Mouse (Mus musculus) activated CD4-positive, CD25-positive, alpha-beta regulatory T cell, adult 4 months (primary cell): ENCODE results near the gene Adcy9. TPM values are rescaled to one million over a fixed set of nuclear protein-coding genes. Genes with fewer than 3 reads are reported as not detected.

ENCODE experiments used
- ATAC-seq: one replicate; pipeline ENCODE4 v1.8.0; 2017
- polyA plus RNA-seq, 2 experiments: library from polyadenylated mRNA; unstranded; fragments of 100-300 nt; shearing (Covaris generic); gene quantifications; one replicate each; pipeline ENCODE4 v1.2.1; 2017

Gene Adcy9
- polyA plus RNA-seq, 2 experiments from 2014 or later, result 0.36 to 0.40 TPM

GRCm38 (mm10) chr16:4418776-4419545 is 1.3 kb downstream of the Adcy9 start:
- ATAC-seq, result no peak

- no peak for ATAC-seq
These were observed 2.2 kb downstream of the Adcy9 start for GRCm38 (mm10) chr16:4418072-4418471.

- ATAC-seq, result no peak
These were observed 2.8 kb downstream of the Adcy9 start for GRCm38 (mm10) chr16:4417455-4417854.

GRCm38 (mm10) chr16:4414881-4415585 is 5.3 kb downstream of the Adcy9 start:
- no peak for ATAC-seq

- no peak for ATAC-seq
These were observed 6.1 kb downstream of the Adcy9 start for GRCm38 (mm10) chr16:4413988-4414880.

- no peak for ATAC-seq
These were observed 7.0 kb downstream of the Adcy9 start for GRCm38 (mm10) chr16:4413301-4413700.

- ATAC-seq, result no peak
These were observed 8.0 kb downstream of the Adcy9 start for GRCm38 (mm10) chr16:4412298-4412697.

GRCm38 (mm10) chr16:4411296-4411695 is 9.0 kb downstream of the Adcy9 start:
- ATAC-seq, result no peak

- no peak for ATAC-seq
These were observed 12.8 kb downstream of the Adcy9 start for GRCm38 (mm10) chr16:4407536-4407935.

GRCm38 (mm10) chr16:4406706-4407105 is 13.6 kb downstream of the Adcy9 start:
- ATAC-seq, result no peak

GRCm38 (mm10) chr16:4406047-4406586 is 14.2 kb downstream of the Adcy9 start:
- ATAC-seq, result no peak

GRCm38 (mm10) chr16:4404933-4405761 is 15.2 kb downstream of the Adcy9 start:
- ATAC-seq, result no peak

GRCm38 (mm10) chr16:4401109-4401508 is 19.2 kb downstream of the Adcy9 start:
- no peak for ATAC-seq

GRCm38 (mm10) chr16:4399471-4400223 is 20.7 kb downstream of the Adcy9 start:
- no peak for ATAC-seq

GRCm38 (mm10) chr16:4398782-4399181 is 21.5 kb downstream of the Adcy9 start:
- no peak for ATAC-seq

GRCm38 (mm10) chr16:4397636-4398035 is 22.7 kb downstream of the Adcy9 start:
- no peak for ATAC-seq

- ATAC-seq, result no peak
These were observed 24.5 kb downstream of the Adcy9 start for GRCm38 (mm10) chr16:4395687-4396341.

GRCm38 (mm10) chr16:4394991-4395590 is 25.2 kb downstream of the Adcy9 start:
- ATAC-seq, result no peak

GRCm38 (mm10) chr16:4383473-4384038 is 36.7 kb downstream of the Adcy9 start:
- no peak for ATAC-seq

- no peak for ATAC-seq
These were observed 37.9 kb downstream of the Adcy9 start for GRCm38 (mm10) chr16:4382406-4382805.
